Mouse (Mus musculus) liver, embryonic 15.5 days (tissue): ENCODE results near the gene Zfp652. TPM values are rescaled to one million over a fixed set of nuclear protein-coding genes. Genes with fewer than 3 reads are reported as not detected.

Source experiments
- ATAC-seq: fragments of 200-750 bp; cut with Nextera tagmentation; 2 replicates; pipeline ENCODE4 v1.8.0; 2017; ENCODE audit warnings: moderate number of reproducible peaks, mild to moderate bottlenecking, moderate library complexity; ENCODE audit not compliant: insufficient read depth
- H3K27ac ChIP-seq: fragments of 300-500 bp; sonication (generic); replicated peaks from 2 replicates; pipeline ENCODE4 v1.5.1; 2015; ENCODE audit warnings: mild to moderate bottlenecking, inconsistent platforms
- H3K27me3 ChIP-seq: fragments of 300-500 bp; sonication (generic); 2 replicates; pipeline ENCODE4 v1.6.1; 2015; ENCODE audit warnings: mild to moderate bottlenecking, inconsistent platforms
- H3K36me3 ChIP-seq: fragments of 300-500 bp; sonication (generic); replicated peaks from 2 replicates; pipeline ENCODE4 v1.6.1; 2015; ENCODE audit warnings: moderate library complexity, mild to moderate bottlenecking, inconsistent platforms
- H3K4me1 ChIP-seq: fragments of 300-500 bp; sonication (generic); replicated peaks from 2 replicates; pipeline ENCODE4 v1.6.1; 2015; ENCODE audit warnings: inconsistent platforms
- H3K4me2 ChIP-seq: fragments of 300-500 bp; sonication (generic); 2 replicates; pipeline ENCODE4 v1.6.1; 2015; ENCODE audit warnings: moderate library complexity, mild to moderate bottlenecking, inconsistent platforms
- H3K4me3 ChIP-seq: fragments of 300-500 bp; sonication (generic); replicated peaks from 2 replicates; pipeline ENCODE4 v1.5.1; 2015; ENCODE audit warnings: mild to moderate bottlenecking, inconsistent platforms
- H3K9ac ChIP-seq: fragments of 300-500 bp; sonication (generic); 2 replicates; pipeline ENCODE4 v1.6.1; 2015; ENCODE audit warnings: moderate library complexity, mild to moderate bottlenecking, inconsistent platforms
- H3K9me3 ChIP-seq: fragments of 300-500 bp; sonication (generic); replicated peaks from 2 replicates; pipeline ENCODE4 v1.6.1; 2016; ENCODE audit warnings: inconsistent platforms
- WGBS: fragments of 180-500 bp; shearing (Covaris S2); methylation state at CpG from one replicate; pipeline ENCODE4 v1.1.7; 2015; ENCODE audit warnings: mixed read lengths; ENCODE audit not compliant: insufficient replicate concordance; 5-methylcytosine and 5-hydroxymethylcytosine counted together
- polyA plus RNA-seq: library from polyadenylated mRNA; unstranded; fragments of >200 nt; fragmentation: Nextera tagmentation; extraction: Ambion mirVana; gene quantifications from 2 replicates; pipeline ENCODE4 v1.2.1, GENCODE M21; 2015

Gene Zfp652
- polyA plus RNA-seq, 1 experiment from 2014 or later, result 5.5 TPM

DNA sequence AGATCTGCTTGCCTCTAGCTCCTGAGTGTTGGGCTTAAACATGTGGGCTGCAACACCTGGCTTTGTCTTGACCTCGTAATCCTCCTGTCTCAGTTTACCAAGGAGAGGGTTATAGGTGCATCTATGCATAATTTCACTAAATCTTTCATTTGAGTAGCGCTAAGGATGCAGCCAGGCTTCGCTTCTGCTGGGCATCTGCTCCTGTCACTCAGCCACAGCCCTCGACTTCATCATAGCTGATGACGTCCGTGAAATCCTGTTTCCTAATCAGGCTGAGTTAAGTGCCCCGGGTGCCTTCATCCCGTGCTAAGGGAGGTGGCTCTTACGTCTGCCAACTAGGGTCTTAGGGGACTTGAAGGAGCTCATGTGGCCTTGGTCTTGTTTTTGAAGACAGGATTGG, 71.5 kb downstream of the Zfp652 start:
- Histone ChIP-seq H3K27ac (no peak overlapping the region), H3K4me2 (no peak overlapping the region), H3K27me3 (no peaks in the 10 kb centered on the region), H3K4me3 (no peak overlapping the region), H3K9ac (no peak overlapping the region), H3K4me1 (peaks cover 18% of the 10 kb centered on the region), H3K36me3 (0 out of 2 replicates have a peak, but pooled peaks cover 10% of the 10 kb centered on the region), H3K9me3 (no peaks in the 10 kb centered on the region)
- no peak for ATAC-seq
- 80% methylated on average over 9 of the region's 9 CpGs for WGBS

DNA sequence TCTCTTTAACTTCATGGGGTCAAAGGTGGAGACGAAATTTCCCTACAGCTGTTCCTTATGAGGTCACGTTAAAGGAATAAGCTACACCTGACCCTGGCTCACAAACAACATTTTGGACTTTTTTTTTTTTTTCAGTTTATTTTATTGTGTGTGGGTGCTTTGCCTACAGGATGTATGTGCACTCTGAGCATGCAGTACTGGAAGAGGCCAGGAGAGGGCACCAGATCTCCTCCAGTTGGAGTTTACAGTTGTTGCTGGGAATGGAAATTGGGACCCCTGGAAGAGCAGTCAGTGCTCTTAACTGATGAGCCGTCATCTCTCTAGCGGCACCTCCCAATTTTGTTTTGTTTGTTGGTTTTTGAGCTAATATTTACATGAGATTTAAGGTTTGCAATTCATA, 73.2 kb downstream of the Zfp652 start:
- no peak overlapping the region for H3K4me3 ChIP-seq
- H3K4me2 ChIP-seq, result no peak overlapping the region
- peaks cover 12% of the 10 kb centered on the region for H3K4me1 ChIP-seq
- H3K36me3 ChIP-seq, result 0 out of 2 replicates have a peak, but pooled peaks cover 16% of the 10 kb centered on the region
- H3K9me3 ChIP-seq, result no peaks in the 10 kb centered on the region
- H3K27ac ChIP-seq, result no peak overlapping the region
- H3K9ac ChIP-seq, result no peak overlapping the region
- WGBS, result 85% methylated on average over 4 of the region's 4 CpGs
- no peak for ATAC-seq
- H3K27me3 ChIP-seq, result no peaks in the 10 kb centered on the region

DNA sequence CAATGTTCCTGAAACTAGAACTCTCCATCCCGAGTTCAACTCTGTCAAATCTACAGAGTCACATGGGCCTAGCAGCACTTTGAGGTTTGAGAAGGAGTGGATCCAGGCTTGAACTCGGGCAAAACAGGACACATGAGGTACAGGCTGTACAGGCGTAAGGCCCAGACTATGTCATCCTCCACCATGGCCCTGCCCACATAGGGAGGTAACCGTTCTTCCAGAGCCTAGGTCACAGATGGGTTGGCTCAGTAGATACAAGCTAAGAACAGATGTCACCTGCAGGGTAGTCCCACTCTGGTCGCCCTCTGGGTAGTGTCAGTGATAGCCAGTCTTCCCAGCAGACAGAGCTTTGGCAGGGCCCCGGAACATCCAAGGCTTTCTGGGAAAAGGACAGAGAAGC, 74.0 kb downstream of the Zfp652 start:
- ATAC-seq, result no peak; the same call in 1 of the 2 replicates
- no peaks in the 10 kb centered on the region for H3K9me3 ChIP-seq
- H3K9ac ChIP-seq, result no peak overlapping the region
- no peak overlapping the region for H3K4me2 ChIP-seq
- no peaks in the 10 kb centered on the region for H3K27me3 ChIP-seq
- 0 out of 2 replicates have a peak, but pooled peaks cover 20% of the 10 kb centered on the region for H3K36me3 ChIP-seq
- no peak overlapping the region; the same call in 1 of the 2 replicates for H3K27ac ChIP-seq
- H3K4me1 ChIP-seq, result peaks cover 12% of the 10 kb centered on the region
- H3K4me3 ChIP-seq, result no peak overlapping the region
- WGBS, result 74% methylated on average over 6 of the region's 6 CpGs

DNA sequence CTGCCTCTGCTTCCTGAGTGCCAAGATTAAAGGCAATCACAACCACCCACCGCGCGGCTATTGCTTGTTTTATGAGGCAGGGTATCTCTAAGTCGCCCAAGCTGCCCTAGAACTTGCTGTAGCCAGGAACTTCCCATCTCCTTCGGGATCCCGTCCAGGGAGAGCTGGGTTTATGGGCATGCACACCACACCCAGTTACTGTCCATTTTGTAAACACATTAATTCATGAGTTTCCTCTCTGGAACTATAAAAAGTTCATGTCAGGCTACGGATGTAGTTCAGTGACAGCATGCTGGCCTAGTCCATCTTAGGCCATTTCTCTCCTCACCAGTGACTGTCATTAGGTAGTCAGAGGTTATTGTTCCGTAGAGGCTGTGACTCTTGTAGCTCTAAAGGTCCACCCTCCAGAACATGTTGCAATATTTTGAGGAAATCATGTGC, 77.0 kb downstream of the Zfp652 start:
- no peak overlapping the region for H3K4me2 ChIP-seq
- 72% methylated on average over 8 of the region's 8 CpGs for WGBS
- H3K4me3 ChIP-seq, result no peak overlapping the region
- H3K9me3 ChIP-seq, result no peaks in the 10 kb centered on the region
- H3K27ac ChIP-seq, result 0 out of 2 replicates have a peak overlapping the region, but pooled peaks have one; percentile 11
- no peak overlapping the region for H3K9ac ChIP-seq
- no peak for ATAC-seq
- H3K36me3 ChIP-seq, result 0 out of 2 replicates have a peak, but pooled peaks cover 20% of the 10 kb centered on the region
- peaks cover 10% of the 10 kb centered on the region for H3K27me3 ChIP-seq
- H3K4me1 ChIP-seq, result peaks cover 41% of the 10 kb centered on the region

DNA sequence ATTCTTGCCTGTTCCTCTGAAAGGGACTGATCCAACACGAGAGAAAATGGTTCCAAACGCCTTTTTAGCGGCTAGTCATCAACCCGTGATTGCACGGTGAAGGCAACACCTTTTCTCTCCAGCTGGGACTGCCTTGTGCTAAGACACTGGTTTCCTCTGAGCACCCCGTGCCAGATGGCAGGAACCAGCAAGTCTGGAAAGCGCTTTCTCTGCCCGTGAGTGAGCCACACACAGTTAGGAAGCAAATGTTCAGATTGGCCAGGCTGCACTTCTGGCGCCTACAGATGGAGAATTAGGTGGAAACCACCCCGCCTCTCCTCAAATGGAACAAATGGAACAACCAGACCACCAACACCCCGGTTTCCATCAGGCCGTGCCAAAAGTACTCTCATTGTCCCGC, 79.3 kb downstream of the Zfp652 start:
- ATAC-seq, result no peak
- no peak overlapping the region for H3K4me3 ChIP-seq
- H3K36me3 ChIP-seq, result 0 out of 2 replicates have a peak, but pooled peaks cover 12% of the 10 kb centered on the region
- peaks cover 33% of the 10 kb centered on the region for H3K27me3 ChIP-seq
- no peak overlapping the region for H3K9ac ChIP-seq
- no peaks in the 10 kb centered on the region for H3K9me3 ChIP-seq
- 80% methylated on average over 13 of the region's 13 CpGs for WGBS
- no peak overlapping the region for H3K4me2 ChIP-seq
- H3K4me1 ChIP-seq, result peaks cover 43% of the 10 kb centered on the region
- H3K27ac ChIP-seq, result peak overlapping the region; percentile 3

DNA sequence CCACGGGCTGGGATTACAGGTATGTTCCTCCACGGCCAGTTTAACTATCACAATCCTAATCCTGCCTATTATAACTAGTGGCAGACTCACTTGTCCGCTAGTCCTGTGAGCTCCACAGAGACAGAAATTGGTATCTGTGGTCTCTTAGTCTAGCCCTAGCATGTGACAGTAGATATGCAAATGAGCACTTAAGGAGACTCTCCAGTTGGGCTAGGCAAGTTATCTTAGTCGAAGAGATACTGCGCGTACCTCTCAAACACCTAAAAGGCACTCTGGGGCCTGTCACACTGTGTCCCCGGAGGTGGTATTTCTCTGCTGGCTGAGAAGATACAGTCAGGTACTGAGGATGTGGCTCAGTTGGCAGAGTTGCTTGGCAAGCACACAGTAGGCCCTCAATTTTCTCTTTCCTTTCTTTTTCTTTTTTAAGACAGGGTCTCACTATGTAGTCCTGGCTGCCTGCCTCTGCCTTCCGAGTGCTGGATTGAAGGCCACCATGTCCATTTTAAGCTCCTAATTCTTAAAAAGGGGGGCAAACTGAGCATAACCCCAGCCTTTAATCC, 80.6 kb downstream of the Zfp652 start:
- Histone ChIP-seq H3K9ac (peak overlapping the region; percentile 46), H3K4me2 (peak overlapping the region; percentile 50), H3K9me3 (no peaks in the 10 kb centered on the region), H3K36me3 (0 out of 2 replicates have a peak, but pooled peaks cover 12% of the 10 kb centered on the region), H3K4me1 (peaks cover 45% of the 10 kb centered on the region), H3K27ac (peak overlapping the region; percentile 84), H3K4me3 (peak overlapping the region; percentile 21; the same call in 1 of the 2 replicates), H3K27me3 (peaks cover 45% of the 10 kb centered on the region)
- 43% methylated on average over 8 of the region's 8 CpGs for WGBS
- peak; percentile 94 for ATAC-seq

DNA sequence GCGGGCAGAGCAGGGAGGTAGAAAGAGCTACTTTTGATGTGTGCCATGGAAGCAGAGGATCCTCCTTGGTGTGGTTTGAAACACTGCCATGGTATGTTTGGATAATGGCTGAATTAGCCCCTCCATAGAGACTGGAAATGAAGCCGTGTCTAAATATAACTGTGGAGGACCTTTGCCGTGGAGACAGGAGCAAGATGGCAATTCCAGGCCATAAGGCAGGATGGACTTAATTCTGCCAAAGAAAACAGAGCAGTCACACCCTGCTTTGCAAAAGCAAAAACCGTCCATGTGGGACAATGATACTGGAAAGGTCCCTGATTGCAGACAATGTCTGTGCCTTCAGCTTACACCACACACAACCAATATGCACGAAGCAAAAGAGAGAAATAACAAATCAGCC, 81.7 kb downstream of the Zfp652 start:
- Histone ChIP-seq H3K4me2 (no peak overlapping the region), H3K9ac (no peak overlapping the region), H3K36me3 (0 out of 2 replicates have a peak, but pooled peaks cover 7% of the 10 kb centered on the region), H3K27me3 (peaks cover 53% of the 10 kb centered on the region), H3K4me3 (no peak overlapping the region), H3K4me1 (peaks cover 45% of the 10 kb centered on the region), H3K9me3 (no peaks in the 10 kb centered on the region), H3K27ac (no peak overlapping the region)
- no peak for ATAC-seq
- WGBS, result 64% methylated on average over 5 of the region's 5 CpGs

DNA sequence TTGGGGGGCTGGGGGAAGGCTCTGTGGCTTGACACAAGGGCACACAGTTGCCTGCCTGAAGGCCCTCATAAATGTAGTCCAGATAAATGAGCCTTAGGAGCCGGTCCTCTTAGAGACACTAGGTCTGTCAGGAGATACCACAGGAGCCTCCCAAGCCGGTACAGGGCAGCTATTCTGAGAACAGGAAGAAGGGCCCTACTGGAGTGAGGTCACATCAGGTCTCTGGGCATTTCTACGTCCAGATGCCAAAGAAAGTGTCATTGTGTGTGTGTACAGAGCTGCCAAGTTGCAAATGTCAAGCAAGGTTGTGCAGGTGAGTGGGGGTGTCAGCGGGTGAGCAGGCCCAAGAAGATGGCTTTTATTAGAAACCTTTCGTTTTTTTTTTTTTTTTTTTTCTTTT, 83.1 kb downstream of the Zfp652 start:
- Histone ChIP-seq H3K27ac (no peak overlapping the region), H3K27me3 (peaks cover 53% of the 10 kb centered on the region), H3K4me2 (no peak overlapping the region), H3K9ac (no peak overlapping the region), H3K9me3 (no peaks in the 10 kb centered on the region), H3K4me1 (peaks cover 54% of the 10 kb centered on the region), H3K4me3 (no peak overlapping the region), H3K36me3 (0 out of 2 replicates have a peak, but pooled peaks cover 4% of the 10 kb centered on the region)
- 42% methylated on average over 5 of the region's 5 CpGs for WGBS
- ATAC-seq, result no peak

DNA sequence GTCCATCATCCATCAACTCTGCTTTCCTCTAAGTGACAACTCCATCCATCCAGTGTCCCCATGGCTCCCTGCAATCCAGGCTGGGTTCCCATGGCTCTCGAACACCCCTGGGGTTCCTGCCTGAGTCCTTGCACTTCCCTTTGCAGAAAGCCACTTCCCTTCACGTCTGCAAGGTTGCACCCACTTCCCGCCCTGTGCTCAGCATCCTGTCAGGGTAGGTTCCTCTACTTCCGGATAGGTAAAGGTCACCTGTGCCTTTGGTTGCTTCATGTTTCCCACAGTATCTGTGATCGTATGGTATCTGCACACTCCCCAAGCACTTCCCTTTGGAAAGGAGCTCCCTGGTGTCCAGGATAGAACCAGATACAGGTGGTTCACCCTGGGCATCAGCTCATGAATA, 92.5 kb downstream of the Zfp652 start:
- WGBS, result 45% methylated on average over 5 of the region's 5 CpGs

DNA sequence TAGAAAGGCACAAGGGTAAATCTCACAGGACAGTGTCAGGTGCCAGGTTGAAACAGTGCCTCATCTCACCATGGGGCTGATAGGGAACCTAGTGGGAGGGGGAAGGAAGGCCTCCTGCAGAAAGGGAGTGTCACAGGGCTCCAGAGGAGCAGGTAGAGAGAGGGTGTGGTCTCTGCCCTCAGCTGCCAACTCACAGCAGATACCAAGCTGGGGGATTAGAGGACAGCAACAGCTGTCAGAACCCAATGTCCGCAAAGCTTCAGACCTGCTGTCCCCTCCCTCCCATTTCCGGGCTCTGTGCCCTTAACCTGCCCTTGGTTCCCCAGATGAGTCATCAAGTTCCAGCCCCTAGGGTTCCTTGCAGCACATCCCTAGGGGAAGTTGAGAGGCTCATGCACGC, 93.1 kb downstream of the Zfp652 start:
- peak overlapping the region; percentile 57 for H3K4me2 ChIP-seq
- WGBS, result 23% methylated on average over 3 of the region's 3 CpGs
- no peaks in the 10 kb centered on the region for H3K9me3 ChIP-seq
- peak; percentile 56 for ATAC-seq
- peak overlapping the region; percentile 43 for H3K9ac ChIP-seq
- peak overlapping the region; percentile 100 for H3K27ac ChIP-seq
- no peaks in the 10 kb centered on the region for H3K27me3 ChIP-seq
- H3K4me3 ChIP-seq, result peak overlapping the region; percentile 4
- no peaks in the 10 kb centered on the region for H3K36me3 ChIP-seq
- H3K4me1 ChIP-seq, result peaks cover 95% of the 10 kb centered on the region

More for the DNA sequence above, 92.5 kb downstream of the Zfp652 start:
- peak overlapping the region; percentile 57 for H3K4me2 ChIP-seq
- no peaks in the 10 kb centered on the region for H3K9me3 ChIP-seq
- H3K4me1 ChIP-seq, result peaks cover 95% of the 10 kb centered on the region
- no peak for ATAC-seq
- H3K9ac ChIP-seq, result peak overlapping the region; percentile 43
- H3K27ac ChIP-seq, result peak overlapping the region; percentile 100
- H3K4me3 ChIP-seq, result peak overlapping the region; percentile 4
- no peaks in the 10 kb centered on the region for H3K27me3 ChIP-seq
- no peaks in the 10 kb centered on the region for H3K36me3 ChIP-seq

DNA sequence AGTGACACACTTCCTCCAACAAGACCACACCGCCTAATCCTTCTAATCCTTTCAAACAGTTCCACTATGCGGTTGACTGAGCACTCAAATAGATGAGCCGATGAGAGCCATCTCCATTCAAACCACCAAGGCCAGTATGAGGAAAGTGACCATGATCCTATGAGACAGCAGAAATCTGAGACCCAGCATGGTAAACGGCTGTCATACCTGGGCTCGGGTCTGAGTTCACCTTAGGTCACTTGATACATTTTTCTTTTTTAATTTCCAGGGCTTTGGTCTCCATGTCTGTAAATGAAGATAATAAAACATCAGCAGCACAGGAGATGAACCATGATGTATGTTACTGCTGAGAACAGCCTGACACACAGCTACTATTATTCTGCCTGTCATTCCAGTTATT, 95.4 kb downstream of the Zfp652 start:
- H3K27ac ChIP-seq, result peak overlapping the region; percentile 100

More for the DNA sequence above, 95.4 kb downstream of the Zfp652 start:
- Histone ChIP-seq H3K9ac (peak overlapping the region; percentile 73), H3K4me1 (peaks cover 98% of the 10 kb centered on the region), H3K9me3 (no peaks in the 10 kb centered on the region), H3K4me3 (peak overlapping the region; percentile 44), H3K4me2 (peak overlapping the region; percentile 73), H3K27me3 (no peaks in the 10 kb centered on the region), H3K36me3 (no peaks in the 10 kb centered on the region)
- ATAC-seq, result peak; percentile 1
- 81% methylated on average over 5 of the region's 5 CpGs for WGBS
